Mouse (Mus musculus) left cerebral cortex, adult 6 months (tissue): ENCODE data around the gene Kcp. TPM values are rescaled to one million over a fixed set of nuclear protein-coding genes. Genes with fewer than 3 reads are reported as not detected.

Experiments
- long read RNA-seq, 2 experiments: library from polyadenylated mRNA; unstranded; transcript quantifications; one replicate each; pipeline ENCODE4 v2.0.0; 2019 to 2020
- polyA plus RNA-seq: library from polyadenylated mRNA; unstranded; fragments of <200 nt; fragmentation: Nextera tagmentation; gene quantifications from 2 replicates; pipeline ENCODE4 v1.2.3, GENCODE M21; 2021

The Kcp gene
- polyA plus RNA-seq, result 0.30 and 0.42 TPM in 2 replicates
- long read RNA-seq, experiment 1, partial matches to known transcripts, result 0 of 1 reads
- long read RNA-seq, experiment 1, other reads (novel, unspliced or antisense), result 1 of 1 reads
- long read RNA-seq, experiment 2, result 0 reads

DNA sequence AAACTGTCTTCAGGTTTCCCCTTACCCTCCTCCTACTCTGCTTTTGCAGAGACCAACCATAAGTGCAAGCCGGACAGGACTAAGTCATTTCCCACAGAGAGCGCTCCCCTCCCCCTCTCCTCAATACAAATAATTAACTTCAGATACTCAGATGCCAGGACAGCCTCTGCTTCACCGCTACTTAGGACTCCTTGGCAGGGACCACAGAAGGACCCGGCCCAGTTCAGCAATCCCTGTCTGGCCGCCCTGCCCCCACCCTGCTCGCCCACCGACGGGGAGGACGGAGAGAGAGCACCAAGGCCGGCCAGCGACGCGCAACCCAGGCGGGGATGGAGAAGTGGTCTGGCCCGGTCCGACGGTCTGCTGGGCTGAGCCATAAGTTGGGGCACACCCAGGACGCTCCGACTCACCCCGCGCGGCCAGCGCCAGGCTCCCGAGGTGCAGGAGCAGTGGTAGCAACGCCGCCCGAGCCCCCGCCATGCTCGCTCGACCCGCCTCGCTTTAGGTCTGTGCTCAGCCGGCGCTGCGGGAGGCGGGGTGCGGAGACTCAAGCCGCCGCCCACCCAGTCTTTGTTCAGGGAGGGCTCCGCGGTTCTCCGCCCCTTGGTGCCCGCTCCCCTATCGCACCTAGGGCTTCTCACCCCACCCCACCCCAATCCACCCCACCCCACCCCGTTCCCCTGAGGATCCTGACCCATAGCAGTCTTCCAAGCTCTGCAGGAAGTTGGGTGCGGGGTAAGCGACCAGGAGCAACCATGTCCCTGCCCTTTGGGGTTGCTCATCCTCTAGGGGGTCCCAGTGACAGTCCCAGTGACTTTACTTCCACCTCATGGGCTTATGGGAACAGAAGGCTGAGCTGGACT is at the start of gene Kcp:
Kcp (minus strand) TSS at position 506 of the 863 bp plus-strand sequence.

DNA sequence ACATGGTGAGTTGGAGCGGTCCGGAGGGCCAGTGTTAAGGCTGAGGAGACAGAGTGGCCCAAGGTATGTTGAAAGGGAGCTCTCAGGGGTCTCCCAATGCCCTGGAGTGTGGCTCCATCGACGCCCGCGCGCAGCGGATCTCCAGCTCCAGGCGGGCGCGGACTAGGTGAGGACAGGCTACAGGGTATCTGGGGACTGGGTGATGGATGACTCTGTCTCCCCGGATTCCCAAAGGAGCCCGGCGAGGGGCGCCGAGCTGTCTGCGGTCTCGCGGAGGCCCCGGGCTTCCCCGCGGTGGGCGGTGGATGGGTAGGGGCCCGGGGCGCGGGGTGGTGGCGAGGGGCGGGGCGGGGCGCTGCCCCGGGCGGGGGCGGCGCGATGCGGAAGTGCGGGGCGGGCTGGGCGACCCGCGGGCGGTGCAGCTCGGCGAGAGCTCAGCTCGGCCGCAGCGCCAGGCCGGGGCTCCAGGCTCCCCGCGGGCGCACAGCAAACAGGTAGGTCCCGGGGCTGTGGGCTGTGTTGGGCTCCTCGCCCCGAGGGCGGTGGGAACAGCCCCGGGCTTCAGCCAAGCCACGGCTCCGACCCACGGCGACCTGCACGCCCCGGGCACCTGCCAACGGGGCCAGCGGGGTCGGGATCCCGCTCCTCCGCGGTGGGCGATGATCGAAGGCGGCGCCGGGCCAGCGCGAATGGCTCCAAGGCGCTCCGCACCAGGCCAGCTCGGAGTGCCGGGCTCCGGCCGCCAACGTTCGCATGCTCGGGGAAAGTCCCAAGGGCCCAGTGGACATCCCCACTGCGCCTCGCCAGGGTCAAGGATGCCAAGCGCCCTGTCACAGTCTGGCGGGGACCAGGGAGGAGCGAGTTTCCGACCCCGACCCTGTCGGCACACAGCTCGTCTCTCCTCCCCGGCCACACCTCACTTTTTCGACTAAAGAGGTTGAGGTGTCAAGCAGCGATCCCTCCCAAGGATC is 18.8 kb upstream of the Kcp start, which contains the start of gene Irf5:
Irf5 (plus strand) TSS at position 345 of the 971 bp plus-strand sequence.

DNA sequence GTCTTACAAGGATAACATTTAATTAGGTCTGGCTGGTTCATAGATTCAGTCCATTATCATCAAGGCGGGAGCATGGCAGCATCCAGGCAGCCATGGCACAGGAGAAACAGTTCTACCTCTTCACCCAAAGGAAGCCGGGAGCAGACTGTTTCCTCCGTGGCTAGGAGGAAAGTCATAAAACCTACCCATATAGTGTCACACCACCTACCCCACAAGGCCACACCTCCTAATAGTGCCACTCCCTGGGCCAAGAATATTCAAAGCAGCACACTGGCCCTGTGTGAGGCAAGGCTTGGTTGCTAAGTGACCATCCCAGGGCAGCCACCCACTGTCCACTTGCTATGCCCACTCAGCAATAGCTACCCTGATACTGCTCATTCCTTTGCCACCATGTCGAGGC is 36.6 kb downstream of the Kcp start, which contains the start of gene Atp6v1fnb:
Atp6v1fnb (plus strand) TSS at position 301 of the 400 bp plus-strand sequence.

DNA sequence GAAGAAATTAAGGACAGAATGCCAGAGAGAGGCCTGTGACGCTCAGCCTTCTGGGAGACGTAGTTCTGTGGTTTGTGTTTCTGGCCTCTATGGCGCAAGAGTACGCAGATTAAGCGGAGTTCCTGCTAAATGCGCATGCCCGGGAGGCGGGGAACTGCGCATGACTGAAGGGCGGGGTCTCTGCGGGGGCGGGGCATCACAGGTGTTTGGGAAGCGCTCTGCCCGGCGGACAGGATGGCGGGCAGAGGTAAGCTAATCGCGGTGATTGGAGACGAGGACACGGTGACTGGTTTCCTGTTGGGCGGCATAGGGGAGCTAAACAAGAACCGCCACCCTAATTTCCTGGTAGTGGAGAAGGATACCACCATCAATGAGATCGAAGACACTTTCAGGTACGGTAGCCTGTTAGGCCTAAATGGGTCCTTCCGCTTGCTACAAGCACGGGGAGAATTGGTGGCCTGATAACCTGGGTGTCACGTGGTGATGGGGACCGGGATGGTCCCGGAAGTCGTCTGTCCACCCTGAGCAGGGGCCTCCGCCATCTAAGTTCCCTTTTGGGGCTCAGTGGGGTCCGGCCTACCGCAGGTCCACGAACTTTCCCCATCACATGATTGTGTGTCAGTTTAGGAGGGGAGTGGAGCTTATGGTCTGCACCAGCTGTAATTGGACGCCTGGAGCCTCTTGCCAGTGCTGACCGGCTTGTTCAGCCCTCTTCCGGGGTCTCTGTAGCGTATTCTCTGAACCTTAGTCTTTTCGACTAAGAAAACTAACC is 40.0 kb downstream of the Kcp start, which contains the start of gene Atp6v1f:
Atp6v1f (plus strand) TSS at position 136 of the 772 bp plus-strand sequence.

DNA sequence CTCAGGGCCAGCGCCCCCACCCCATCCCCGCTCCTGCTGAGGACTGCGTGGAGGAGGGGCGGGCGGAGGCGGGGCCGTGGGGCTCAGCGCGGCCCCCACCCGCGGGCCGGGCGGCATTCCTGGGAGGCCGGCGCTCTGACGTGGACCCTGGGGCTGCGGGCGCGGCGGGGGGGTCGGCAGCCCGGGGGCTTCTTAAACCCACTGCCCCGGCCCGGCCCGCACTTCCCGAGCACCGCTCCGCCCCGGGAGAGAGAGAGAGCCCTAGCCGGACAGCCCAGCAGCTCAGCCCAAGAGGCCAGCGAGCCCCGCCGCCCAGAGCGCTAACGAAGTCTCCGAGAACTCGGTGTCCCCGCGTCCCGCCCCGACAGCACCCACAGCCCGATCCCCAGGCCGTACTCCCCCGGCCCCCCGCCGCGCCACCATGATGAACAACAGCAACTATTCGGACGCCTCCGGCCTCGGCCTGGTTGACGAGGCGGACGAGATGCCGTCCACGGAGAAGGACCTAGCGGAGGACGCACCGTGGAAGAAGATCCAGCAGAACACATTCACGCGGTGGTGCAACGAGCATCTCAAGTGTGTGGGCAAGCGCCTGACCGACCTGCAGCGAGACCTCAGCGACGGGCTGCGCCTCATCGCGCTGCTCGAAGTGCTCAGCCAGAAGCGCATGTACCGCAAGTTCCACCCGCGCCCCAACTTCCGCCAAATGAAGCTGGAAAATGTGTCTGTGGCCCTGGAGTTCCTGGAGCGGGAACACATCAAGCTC is 74.5 kb downstream of the Kcp start, which contains the start of gene Flnc:
Flnc (plus strand) TSS at position 219 of the 766 bp plus-strand sequence.

Other genes with a start within 250 kb of the Kcp start
- 19.4 and 21.0 TPM in 2 replicates for gene Hilpda, start 235.5 kb downstream of the Kcp start, polyA plus RNA-seq
- 0.31 and 0.34 TPM in 2 replicates for gene Fam71f2, start 228.4 kb downstream of the Kcp start, polyA plus RNA-seq
- not detected in 2 replicates for gene Fam71f1, start 188.8 kb downstream of the Kcp start, polyA plus RNA-seq
- gene Calu, start 159.9 kb downstream of the Kcp start, polyA plus RNA-seq, result 26.4 and 32.2 TPM in 2 replicates
- 0.09 and 0.18 TPM in 2 replicates for gene Opn1sw, start 119.5 kb downstream of the Kcp start, polyA plus RNA-seq
- 26.1 and 97.9 TPM in 2 replicates for gene Ccdc136, start 111.6 kb downstream of the Kcp start, polyA plus RNA-seq
- gene Flnc, start 74.7 kb downstream of the Kcp start, polyA plus RNA-seq, result 0.12 and 0.74 TPM in 2 replicates
- gene Atp6v1f, start 40.2 kb downstream of the Kcp start, polyA plus RNA-seq, result 835 and 900 TPM in 2 replicates
- gene Atp6v1fnb, start 36.5 kb downstream of the Kcp start, polyA plus RNA-seq, result not detected in 2 replicates
- gene Irf5, start 18.7 kb upstream of the Kcp start, polyA plus RNA-seq, result 2.1 and 3.3 TPM in 2 replicates
- 22.8 and 35.0 TPM in 2 replicates for gene Tnpo3, start 101.9 kb upstream of the Kcp start, polyA plus RNA-seq
- 2.6 and 14.3 TPM in 2 replicates for gene Tspan33, start 186.3 kb upstream of the Kcp start, polyA plus RNA-seq
- 1.7 and 3.1 TPM in 2 replicates for gene Smo, start 227.6 kb upstream of the Kcp start, polyA plus RNA-seq